8 mouse cellular contexts compared by ENCODE assay signal in genomic region chr3:9520051-9520727, GRCm38 (mm10).
DNase-seq lines count a peak whose midpoint lies in the region; ATAC-seq and TF ChIP-seq lines count a peak whose summit lies in the region.

No protein-coding gene starts in this region.

- H3K9me3 ChIP-seq in intestine, postnatal 0 days (ENCODE audit: control insufficient read depth), result no peaks in the 10 kb centered on the region

- TF ChIP-seq EP300 in heart, adult 2 months (IDR thresholded peaks at IDR 0.05; ENCODE audit: insufficient read depth, low read depth, low read length), result peak; percentile 55; the same call in 1 of the 2 replicates

- 34% methylated on average over 17 of the region's 17 CpGs for WGBS in heart, adult 2 months
- 25% methylated on average over 17 of the region's 17 CpGs for WGBS in intestine, postnatal 0 days
- 56% methylated on average over 17 of the region's 17 CpGs for WGBS in macrophage (ENCODE audit: missing documents)

- no peaks in the 10 kb centered on the region for H3K36me3 ChIP-seq in heart, adult 2 months (ENCODE audit: control insufficient read depth, insufficient read depth, low read length)
- H3K36me3 ChIP-seq in intestine, postnatal 0 days (ENCODE audit: control insufficient read depth, insufficient read depth), result no peaks in the 10 kb centered on the region
- H3K36me3 ChIP-seq in macrophage (ENCODE audit: inconsistent target), result no peaks in the 10 kb centered on the region

- no peaks in the 10 kb centered on the region; the same call in 1 of the 2 replicates for H3K79me2 ChIP-seq in heart, adult 2 months (replicated peaks; ENCODE audit: control insufficient read depth, insufficient read depth, low read length)
- H3K79me2 ChIP-seq in macrophage (ENCODE audit: inconsistent target), result peaks cover 68% of the 10 kb centered on the region; the same call in 1 of the 2 replicates

- TF ChIP-seq POLR2A in heart, adult 2 months (IDR thresholded peaks at IDR 0.05; ENCODE audit: insufficient read depth, low read depth, low read length), result no peak

- peak overlapping the region; percentile 44; the same call in 1 of the 2 replicates for H3K4me2 ChIP-seq in intestine, postnatal 0 days (replicated peaks; ENCODE audit: low read depth)

- peak; percentile 72 for ATAC-seq in intestine, postnatal 0 days

- H3K9ac ChIP-seq in heart, adult 2 months (ENCODE audit: low read depth, low read length), result peak overlapping the region; percentile 13; the same call in 1 of the 2 replicates
- no peak overlapping the region for H3K9ac ChIP-seq in intestine, postnatal 0 days (ENCODE audit: low read depth, low read length)

- TF ChIP-seq CTCF in heart, adult 2 months (IDR thresholded peaks at IDR 0.05), result peak; percentile 22; the same call in 1 of the 2 replicates
- 0 out of 2 replicates have a peak, but pooled peaks have one; percentile 22 for TF ChIP-seq CTCF in intestine, postnatal 0 days (IDR thresholded peaks at IDR 0.05; ENCODE audit: low read depth)

- intact Hi-C loops in heart, adult 2 months (cut with DNase I), result no loop called here
- intact Hi-C loops in left cerebral cortex, postnatal 14 days (cut with DNase I), result no loop called here

- peak overlapping the region; percentile 29 for H3K27ac ChIP-seq in heart, adult 2 months
- H3K27ac ChIP-seq in intestine, postnatal 0 days (ENCODE audit: low read depth, low read length), result no peak overlapping the region
- H3K27ac ChIP-seq in macrophage, result peak overlapping the region; percentile 55

- peak; percentile 80 for DNase-seq in adrenal gland, postnatal 10 days
- DNase-seq in embryo, embryonic 11.5 days (ENCODE audit: low read depth, low spot score), result peak; percentile 45
- peak; percentile 68 to 76 for DNase-seq in heart, adult 2 months
- peak; percentile 69 to 85 for DNase-seq in left cerebral cortex, postnatal 14 days (ENCODE audit: low spot score in 2 of 2)
- DNase-seq in right cerebral cortex, postnatal 36 days (ENCODE audit: low spot score in 2 of 2), result peak; percentile 53 to 60
- DNase-seq in spleen, postnatal 14 days (ENCODE audit: low spot score in 2 of 2), result no peak

- peaks cover 10% of the 10 kb centered on the region for H3K4me1 ChIP-seq in heart, adult 2 months (ENCODE audit: control insufficient read depth, insufficient read depth, low read length)
- peaks cover 11% of the 10 kb centered on the region; the same call in 1 of the 2 replicates for H3K4me1 ChIP-seq in intestine, postnatal 0 days (replicated peaks; ENCODE audit: control insufficient read depth, insufficient read depth, low read length)

- no peaks in the 10 kb centered on the region for H3K27me3 ChIP-seq in heart, adult 2 months (ENCODE audit: control insufficient read depth, insufficient read depth, low read length)
- H3K27me3 ChIP-seq in intestine, postnatal 0 days (replicated peaks; ENCODE audit: control insufficient read depth, insufficient read depth, low read length), result no peaks in the 10 kb centered on the region

- 0 out of 2 replicates have a peak overlapping the region, but pooled peaks have one; percentile 3 for H3K4me3 ChIP-seq in heart, adult 2 months
- no peak overlapping the region for H3K4me3 ChIP-seq in intestine, postnatal 0 days (ENCODE audit: low read depth, low read length)
- H3K4me3 ChIP-seq in macrophage (ENCODE audit: inconsistent target), result no peak overlapping the region

Comparison
In these comparisons a context has a peak if more than half of its experiments do, and no peak if none do; other contexts are left out.
1. DNase-seq: peak in adrenal gland, postnatal 10 days (single experiment), embryo, embryonic 11.5 days (single experiment), heart, adult 2 months (2 of 2), left cerebral cortex, postnatal 14 days (2 of 2) and right cerebral cortex, postnatal 36 days (2 of 2); none in spleen, postnatal 14 days (0 of 2).